27 mouse cellular contexts compared by ENCODE assay signal in genomic region chr2:72773401-72773800, GRCm38 (mm10).
A peak's percentile ranks its signal among the peaks of the same experiment; 100 is the strongest.
DNase-seq lines count a peak whose midpoint lies in the region; ATAC-seq and TF ChIP-seq lines count a peak whose summit lies in the region.
"Had no signal": no experiment of that assay in that cellular context is flagged by ENCODE, and none has a peak within 500 bp of the region (broad histone marks: within the 10 kb centered on the region; RNA-seq: fewer than 3 reads in every experiment).

No protein-coding gene starts in this region.

- no peak overlapping the region for H3K4me3 ChIP-seq in forebrain, postnatal 0 days (ENCODE audit: low read depth, low read length)
- no peak overlapping the region for H3K4me3 ChIP-seq in forebrain, embryonic 11.5 days (ENCODE audit: low read depth, low read length)
- no peak overlapping the region for H3K4me3 ChIP-seq in midbrain, embryonic 14.5 days (replicated peaks; ENCODE audit: low read depth, low read length)
- H3K4me3 ChIP-seq in midbrain, embryonic 11.5 days (ENCODE audit: low read depth, low read length): no peak overlapping the region
- H3K4me3 ChIP-seq: forebrain, embryonic 12.5 days; heart, embryonic 10.5 days; limb, embryonic 15.5 days; liver, embryonic 15.5 days; lung, embryonic 15.5 days; megakaryocyte, embryonic 14.5 days; midbrain, embryonic 15.5 days had no signal

- H3K36me3 ChIP-seq in forebrain, postnatal 0 days (ENCODE audit: insufficient read depth): no peaks in the 10 kb centered on the region
- H3K36me3 ChIP-seq in forebrain, embryonic 11.5 days (ENCODE audit: control insufficient read depth, insufficient read depth, low read length): no peaks in the 10 kb centered on the region
- no peaks in the 10 kb centered on the region for H3K36me3 ChIP-seq in midbrain, embryonic 14.5 days (ENCODE audit: control insufficient read depth, insufficient read depth, low read length)
- H3K36me3 ChIP-seq in midbrain, embryonic 11.5 days (ENCODE audit: control insufficient read depth, insufficient read depth, low read length): no peaks in the 10 kb centered on the region
- H3K36me3 ChIP-seq: forebrain, embryonic 12.5 days; G1E; heart, embryonic 10.5 days; limb, embryonic 15.5 days; liver, embryonic 15.5 days; lung, embryonic 15.5 days; midbrain, embryonic 15.5 days had no signal

- no peak for TF ChIP-seq CTCF in forebrain, postnatal 0 days (IDR thresholded peaks at IDR 0.05; ENCODE audit: low read depth)

- 52% methylated on average over 4 of the region's 4 CpGs for WGBS in forebrain, postnatal 0 days
- 77% methylated on average over 4 of the region's 4 CpGs for WGBS in forebrain, embryonic 11.5 days
- 75% methylated on average over 4 of the region's 4 CpGs for WGBS in midbrain, embryonic 14.5 days
- WGBS in midbrain, embryonic 11.5 days: 85% methylated on average over 4 of the region's 4 CpGs

- no peaks in the 10 kb centered on the region for H3K27me3 ChIP-seq in forebrain, postnatal 0 days (ENCODE audit: insufficient read depth, low read length)
- H3K27me3 ChIP-seq in forebrain, embryonic 11.5 days (ENCODE audit: control insufficient read depth, insufficient read depth, low read length): no peaks in the 10 kb centered on the region
- no peaks in the 10 kb centered on the region for H3K27me3 ChIP-seq in midbrain, embryonic 14.5 days (ENCODE audit: control insufficient read depth, insufficient read depth, low read length)
- H3K27me3 ChIP-seq in midbrain, embryonic 11.5 days (ENCODE audit: control insufficient read depth, insufficient read depth, low read length): no peaks in the 10 kb centered on the region
- H3K27me3 ChIP-seq: CH12.LX; forebrain, embryonic 12.5 days; limb, embryonic 15.5 days; liver, embryonic 15.5 days; lung, embryonic 15.5 days; midbrain, embryonic 15.5 days had no signal

- peak; percentile 34 for DNase-seq in forebrain, postnatal 0 days
- no peak for DNase-seq in forebrain, embryonic 11.5 days (ENCODE audit: low spot score)
- peak; percentile 46 for DNase-seq in midbrain, embryonic 14.5 days
- no peak for DNase-seq in midbrain, embryonic 11.5 days (ENCODE audit: low spot score, missing footprints)
- peak; percentile 16 to 70 for DNase-seq in layer of hippocampus, adult 18-20 months (ENCODE audit: low spot score in 2 of 2)
- DNase-seq in layer of hippocampus, postnatal 14 days (ENCODE audit: low spot score in 2 of 2): peak; percentile 28 to 57
- no peak for DNase-seq in ovary, adult 18-20 months (ENCODE audit: low spot score)
- DNase-seq: adrenal gland, adult 2 months; B cell, adult 2 months; cerebellum, adult 18-20 months; kidney, adult 9 months; kidney, postnatal 14 days; lung, postnatal 36 days; right cerebral cortex, postnatal 4 days; thymus, postnatal 36 days had no signal

- H3K4me1 ChIP-seq in forebrain, postnatal 0 days (ENCODE audit: insufficient read depth): no peaks in the 10 kb centered on the region
- H3K4me1 ChIP-seq in forebrain, embryonic 11.5 days (replicated peaks; ENCODE audit: control insufficient read depth, insufficient read depth, low read length): no peaks in the 10 kb centered on the region
- H3K4me1 ChIP-seq in midbrain, embryonic 14.5 days (ENCODE audit: control insufficient read depth, insufficient read depth, low read length): no peaks in the 10 kb centered on the region
- H3K4me1 ChIP-seq in midbrain, embryonic 11.5 days (ENCODE audit: control insufficient read depth, insufficient read depth, low read length): peaks cover 3% of the 10 kb centered on the region; the same call in 1 of the 2 replicates
- H3K4me1 ChIP-seq: forebrain, embryonic 12.5 days; liver, embryonic 15.5 days; lung, embryonic 15.5 days; megakaryocyte, embryonic 14.5 days; midbrain, embryonic 15.5 days had no signal

- H3K9ac ChIP-seq in forebrain, postnatal 0 days: no peak overlapping the region
- no peak overlapping the region for H3K9ac ChIP-seq in forebrain, embryonic 11.5 days (ENCODE audit: low read length)
- no peak overlapping the region for H3K9ac ChIP-seq in midbrain, embryonic 14.5 days (replicated peaks; ENCODE audit: low read length)
- H3K9ac ChIP-seq in midbrain, embryonic 11.5 days (ENCODE audit: low read length): no peak overlapping the region
- H3K9ac ChIP-seq: forebrain, embryonic 12.5 days; limb, embryonic 15.5 days; liver, embryonic 15.5 days; lung, embryonic 15.5 days; midbrain, embryonic 15.5 days had no signal

- no peak overlapping the region for H3K4me2 ChIP-seq in forebrain, postnatal 0 days (ENCODE audit: low read depth)
- H3K4me2 ChIP-seq in forebrain, embryonic 11.5 days (ENCODE audit: low read depth, low read length, severe bottlenecking): no peak overlapping the region
- no peak overlapping the region for H3K4me2 ChIP-seq in midbrain, embryonic 14.5 days (ENCODE audit: low read length)
- H3K4me2 ChIP-seq in midbrain, embryonic 11.5 days: no peak overlapping the region
- H3K4me2 ChIP-seq: forebrain, embryonic 12.5 days; limb, embryonic 15.5 days; liver, embryonic 15.5 days; lung, embryonic 15.5 days; midbrain, embryonic 15.5 days had no signal

- ATAC-seq in forebrain, postnatal 0 days: no peak
- no peak for ATAC-seq in forebrain, embryonic 11.5 days (replicated peaks; ENCODE audit: low FRiP score)
- no peak for ATAC-seq in midbrain, embryonic 14.5 days (ENCODE audit: low FRiP score, low TSS enrichment)
- no peak for ATAC-seq in midbrain, embryonic 11.5 days (ENCODE audit: low FRiP score)
- ATAC-seq: hindbrain, embryonic 16.5 days; intestine, embryonic 16.5 days; midbrain, embryonic 15.5 days; Patski had no signal

- no peaks in the 10 kb centered on the region for H3K9me3 ChIP-seq in forebrain, postnatal 0 days (ENCODE audit: low read length)
- no peaks in the 10 kb centered on the region for H3K9me3 ChIP-seq in forebrain, embryonic 11.5 days (ENCODE audit: control insufficient read depth, low read length)
- H3K9me3 ChIP-seq in midbrain, embryonic 14.5 days (ENCODE audit: control insufficient read depth, low read length): no peaks in the 10 kb centered on the region
- no peaks in the 10 kb centered on the region for H3K9me3 ChIP-seq in midbrain, embryonic 11.5 days (ENCODE audit: control insufficient read depth, low read length)
- H3K9me3 ChIP-seq: forebrain, embryonic 12.5 days; G1E; heart, embryonic 10.5 days; limb, embryonic 15.5 days; liver, embryonic 15.5 days; lung, embryonic 15.5 days; megakaryocyte, embryonic 14.5 days; midbrain, embryonic 15.5 days had no signal

- H3K27ac ChIP-seq in forebrain, postnatal 0 days (ENCODE audit: low read depth, low read length): no peak overlapping the region
- H3K27ac ChIP-seq in forebrain, embryonic 11.5 days (ENCODE audit: low read depth, low read length): no peak overlapping the region
- no peak overlapping the region for H3K27ac ChIP-seq in midbrain, embryonic 14.5 days (replicated peaks; ENCODE audit: low read depth, low read length)
- no peak overlapping the region for H3K27ac ChIP-seq in midbrain, embryonic 11.5 days (ENCODE audit: low read depth, low read length)
- H3K27ac ChIP-seq: forebrain, embryonic 12.5 days; heart, embryonic 10.5 days; limb, embryonic 15.5 days; liver, embryonic 15.5 days; lung, embryonic 15.5 days; midbrain, embryonic 15.5 days had no signal

Comparison
In these comparisons a context has a peak if more than half of its experiments do, and no peak if none do; other contexts are left out.
1. DNase-seq: peak in forebrain, postnatal 0 days (single experiment), midbrain, embryonic 14.5 days (single experiment), layer of hippocampus, adult 18-20 months (2 of 2) and layer of hippocampus, postnatal 14 days (2 of 2); none in forebrain, embryonic 11.5 days (single experiment), midbrain, embryonic 11.5 days (single experiment) and ovary, adult 18-20 months (single experiment).